Mouse (Mus musculus) forebrain, embryonic 11.5 days (tissue): ENCODE results near the gene Daam1. TPM values are rescaled to one million over a fixed set of nuclear protein-coding genes. Genes with fewer than 3 reads are reported as not detected.

ENCODE experiments used
- ATAC-seq: fragments of 200-750 bp; cut with Nextera tagmentation; replicated peaks from 2 replicates; pipeline ENCODE4 v1.8.0; 2017; ENCODE audit warnings: moderate TSS enrichment; ENCODE audit not compliant: low FRiP score
- DNase-seq: peaks from one replicate; pipeline ENCODE4 v3.0.0-alpha.2; 2017; ENCODE audit warnings: low spot score
- H3K27ac ChIP-seq: fragments of 300-500 bp; sonication (generic); 2 replicates; pipeline ENCODE4 v1.5.1; 2014; ENCODE audit warnings: low read depth, low read length
- H3K27me3 ChIP-seq: fragments of 300-500 bp; sonication (generic); 2 replicates; pipeline ENCODE4 v1.6.1; 2014; ENCODE audit warnings: mild to moderate bottlenecking, low read length, mixed read lengths; ENCODE audit not compliant: control insufficient read depth, insufficient read depth
- H3K36me3 ChIP-seq: fragments of 300-500 bp; sonication (generic); 2 replicates; pipeline ENCODE4 v1.6.1; 2014; ENCODE audit warnings: mild to moderate bottlenecking, low read length, moderate library complexity, mixed read lengths; ENCODE audit not compliant: control insufficient read depth, insufficient read depth
- H3K4me1 ChIP-seq: fragments of 300-500 bp; sonication (generic); replicated peaks from 2 replicates; pipeline ENCODE4 v1.6.1; 2014; ENCODE audit warnings: low read length, mixed read lengths; ENCODE audit not compliant: control insufficient read depth, insufficient read depth
- H3K4me2 ChIP-seq: fragments of 300-500 bp; sonication (generic); 2 replicates; pipeline ENCODE4 v1.6.1; 2014; ENCODE audit warnings: low read depth, mild to moderate bottlenecking, low read length, moderate library complexity, mixed read lengths; ENCODE audit not compliant: severe bottlenecking
- H3K4me3 ChIP-seq: fragments of 300-500 bp; sonication (generic); 2 replicates; pipeline ENCODE4 v1.5.1; 2014; ENCODE audit warnings: low read depth, low read length
- H3K9ac ChIP-seq: fragments of 300-500 bp; sonication (generic); 2 replicates; pipeline ENCODE4 v1.6.1; 2014; ENCODE audit warnings: low read length
- H3K9me3 ChIP-seq: fragments of 300-500 bp; sonication (generic); 2 replicates; pipeline ENCODE4 v1.6.1; 2016; ENCODE audit warnings: low read length, mixed read lengths; ENCODE audit not compliant: control insufficient read depth
- WGBS: fragments of 180-500 bp; shearing (Covaris S2); extraction: QIAGEN DNeasy Blood & Tissue Kit; methylation state at CpG from one replicate; pipeline ENCODE4 v1.1.7; 2014; 5-methylcytosine and 5-hydroxymethylcytosine counted together
- polyA plus RNA-seq: library from polyadenylated mRNA; unstranded; fragments of >200 nt; fragmentation: Nextera tagmentation; extraction: Ambion mirVana; gene quantifications from 2 replicates; pipeline ENCODE4 v1.2.1, GENCODE M21; 2014

The Daam1 gene
- polyA plus RNA-seq, 1 experiment from 2014 or later, result 16.8 TPM

- Histone ChIP-seq H3K27ac (no peak overlapping the region), H3K9ac (no peak overlapping the region), H3K4me1 (peaks cover 3% of the 10 kb centered on the region; the same call in 1 of the 2 replicates), H3K4me3 (no peak overlapping the region), H3K27me3 (no peaks in the 10 kb centered on the region), H3K4me2 (no peak overlapping the region), H3K9me3 (no peaks in the 10 kb centered on the region), H3K36me3 (no peaks in the 10 kb centered on the region; the same call in 1 of the 2 replicates)
- WGBS, result 67% methylated on average over 5 of the region's 5 CpGs
- no peak for DNase-seq
- ATAC-seq, result no peak
These were observed 126.6 kb downstream of the Daam1 start for GRCm38 (mm10) chr12:71957496-71957895.

DNA sequence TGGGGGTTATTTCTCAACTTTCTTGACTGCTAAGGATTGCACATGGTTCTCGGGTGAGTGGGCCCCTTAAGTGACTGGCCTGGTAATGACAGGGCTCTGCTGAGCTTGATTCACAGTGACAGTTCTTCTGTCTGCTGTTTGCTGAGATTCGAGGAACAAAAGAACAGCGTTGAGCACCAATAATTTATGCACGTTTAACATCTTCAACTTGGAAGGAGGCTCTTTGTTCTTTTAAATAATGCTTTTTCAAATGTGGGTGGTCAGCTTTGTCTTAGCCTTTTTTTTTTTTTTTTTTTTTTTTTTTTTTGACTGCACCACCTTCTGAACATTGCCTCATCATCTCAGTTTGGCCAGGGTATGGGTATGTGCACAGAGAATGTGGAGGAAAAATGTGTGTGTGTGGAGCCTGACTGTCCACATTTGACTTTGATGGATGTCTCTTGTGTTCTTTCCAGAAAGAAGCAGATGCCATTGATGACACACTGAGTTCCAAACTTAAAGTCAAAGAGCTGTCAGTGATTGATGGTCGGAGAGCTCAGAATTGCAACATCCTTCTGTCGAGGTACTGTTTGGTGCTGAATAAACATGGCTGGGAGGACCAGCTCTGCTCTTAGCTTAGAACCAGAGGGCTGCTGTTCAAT lies 128.6 kb downstream of the Daam1 start:
- no peaks in the 10 kb centered on the region for H3K27me3 ChIP-seq
- H3K4me2 ChIP-seq, result no peak overlapping the region
- H3K4me1 ChIP-seq, result 0 out of 2 replicates have a peak, but pooled peaks cover 3% of the 10 kb centered on the region
- no peak overlapping the region for H3K9ac ChIP-seq
- DNase-seq (no peak), ATAC-seq (no peak)
- 37% methylated on average over 6 of the region's 6 CpGs for WGBS
- H3K9me3 ChIP-seq, result no peaks in the 10 kb centered on the region
- no peak overlapping the region for H3K4me3 ChIP-seq
- no peak overlapping the region for H3K27ac ChIP-seq
- H3K36me3 ChIP-seq, result no peaks in the 10 kb centered on the region; the same call in 1 of the 2 replicates

- H3K9ac ChIP-seq, result no peak overlapping the region
- 95% methylated on average over 3 of the region's 3 CpGs for WGBS
- H3K36me3 ChIP-seq, result no peaks in the 10 kb centered on the region; the same call in 1 of the 2 replicates
- ATAC-seq, result no peak
- no peaks in the 10 kb centered on the region for H3K27me3 ChIP-seq
- H3K4me1 ChIP-seq, result 0 out of 2 replicates have a peak, but pooled peaks cover 3% of the 10 kb centered on the region
- no peak overlapping the region for H3K27ac ChIP-seq
- no peak for DNase-seq
- no peak overlapping the region for H3K4me2 ChIP-seq
- no peak overlapping the region for H3K4me3 ChIP-seq
- H3K9me3 ChIP-seq, result no peaks in the 10 kb centered on the region
These were observed 130.8 kb downstream of the Daam1 start for GRCm38 (mm10) chr12:71961671-71962070.

GRCm38 (mm10) chr12:71962616-71963015 lies 131.7 kb downstream of the Daam1 start:
- 0 out of 2 replicates have a peak, but pooled peaks cover 3% of the 10 kb centered on the region for H3K4me1 ChIP-seq
- ATAC-seq, result no peak
- H3K9me3 ChIP-seq, result no peaks in the 10 kb centered on the region
- no peaks in the 10 kb centered on the region for H3K27me3 ChIP-seq
- H3K9ac ChIP-seq, result no peak overlapping the region
- no peak overlapping the region for H3K27ac ChIP-seq
- no peak overlapping the region for H3K4me2 ChIP-seq
- DNase-seq, result no peak
- 68% methylated on average over 4 of the region's 4 CpGs for WGBS
- no peaks in the 10 kb centered on the region; the same call in 1 of the 2 replicates for H3K36me3 ChIP-seq
- no peak overlapping the region for H3K4me3 ChIP-seq

- Histone ChIP-seq H3K4me1 (peaks cover 5% of the 10 kb centered on the region; the same call in 1 of the 2 replicates), H3K27ac (no peak overlapping the region), H3K4me2 (no peak overlapping the region), H3K27me3 (no peaks in the 10 kb centered on the region), H3K36me3 (no peaks in the 10 kb centered on the region), H3K9me3 (no peaks in the 10 kb centered on the region), H3K4me3 (no peak overlapping the region), H3K9ac (no peak overlapping the region)
- ATAC-seq, result no peak
- DNase-seq, result no peak
- 82% methylated on average over 4 of the region's 4 CpGs for WGBS
These were observed 137.7 kb downstream of the Daam1 start for GRCm38 (mm10) chr12:71968592-71968991.

GRCm38 (mm10) chr12:71969022-71969421 lies 138.1 kb downstream of the Daam1 start:
- no peak overlapping the region for H3K27ac ChIP-seq
- no peaks in the 10 kb centered on the region for H3K27me3 ChIP-seq
- WGBS, result 27% methylated on average over 3 of the region's 3 CpGs
- DNase-seq (no peak), ATAC-seq (no peak)
- no peak overlapping the region for H3K4me3 ChIP-seq
- no peak overlapping the region for H3K4me2 ChIP-seq
- H3K9ac ChIP-seq, result no peak overlapping the region
- H3K4me1 ChIP-seq, result peaks cover 5% of the 10 kb centered on the region; the same call in 1 of the 2 replicates
- H3K9me3 ChIP-seq, result no peaks in the 10 kb centered on the region
- no peaks in the 10 kb centered on the region for H3K36me3 ChIP-seq

- Histone ChIP-seq H3K27me3 (no peaks in the 10 kb centered on the region), H3K9ac (no peak overlapping the region), H3K4me1 (peaks cover 5% of the 10 kb centered on the region; the same call in 1 of the 2 replicates), H3K36me3 (no peaks in the 10 kb centered on the region), H3K27ac (no peak overlapping the region), H3K9me3 (no peaks in the 10 kb centered on the region), H3K4me2 (no peak overlapping the region), H3K4me3 (no peak overlapping the region)
- DNase-seq (no peak), ATAC-seq (no peak)
- WGBS, result 75% methylated on average over 9 of the region's 9 CpGs
These were observed 138.6 kb downstream of the Daam1 start for GRCm38 (mm10) chr12:71969439-71969838.

- no peaks in the 10 kb centered on the region for H3K27me3 ChIP-seq
- H3K27ac ChIP-seq, result no peak overlapping the region
- 78% methylated on average over 12 of the region's 12 CpGs for WGBS
- H3K9me3 ChIP-seq, result no peaks in the 10 kb centered on the region
- no peak overlapping the region for H3K4me2 ChIP-seq
- H3K36me3 ChIP-seq, result no peaks in the 10 kb centered on the region
- H3K4me3 ChIP-seq, result no peak overlapping the region
- H3K9ac ChIP-seq, result no peak overlapping the region
- ATAC-seq (no peak), DNase-seq (no peak)
- peaks cover 5% of the 10 kb centered on the region; the same call in 1 of the 2 replicates for H3K4me1 ChIP-seq
These were observed 139.2 kb downstream of the Daam1 start for GRCm38 (mm10) chr12:71969941-71970629.
